Mouse (Mus musculus): ENCODE results near the gene Vmn1r70. TPM values are rescaled to one million over a fixed set of nuclear protein-coding genes. Genes with fewer than 3 reads are reported as not detected.

The Vmn1r70 gene
- polyA plus RNA-seq (2014; fragmentation: Illumina TruSeq; extraction: RNeasy Lipid Tissue Mini Kit (QIAGEN cat#74804); ENCODE audit: insufficient read depth, low read depth, low replicate concordance) = not detected

DNA sequence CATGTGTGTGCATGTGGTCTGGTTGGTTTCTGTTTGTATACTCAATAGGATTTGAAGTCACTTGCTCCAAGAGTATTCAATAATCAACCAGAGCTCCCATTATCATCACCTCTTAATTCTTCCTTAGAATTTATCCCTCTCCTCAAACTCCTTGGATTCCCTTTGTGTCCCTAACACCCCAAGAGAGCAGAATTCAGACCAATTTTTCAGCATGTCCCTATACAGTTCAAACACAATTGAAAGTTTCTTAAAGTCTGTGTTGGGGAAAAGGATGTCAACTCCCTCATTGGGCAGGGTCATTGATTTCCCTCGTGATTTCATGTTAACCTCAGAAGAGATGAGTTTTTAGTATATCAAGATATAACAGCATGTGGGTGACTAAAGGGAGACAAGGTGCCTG, at the start of gene Vmn1r70:
Vmn1r70 (plus strand) TSS at position 301 of the 400 bp plus-strand sequence.

DNA sequence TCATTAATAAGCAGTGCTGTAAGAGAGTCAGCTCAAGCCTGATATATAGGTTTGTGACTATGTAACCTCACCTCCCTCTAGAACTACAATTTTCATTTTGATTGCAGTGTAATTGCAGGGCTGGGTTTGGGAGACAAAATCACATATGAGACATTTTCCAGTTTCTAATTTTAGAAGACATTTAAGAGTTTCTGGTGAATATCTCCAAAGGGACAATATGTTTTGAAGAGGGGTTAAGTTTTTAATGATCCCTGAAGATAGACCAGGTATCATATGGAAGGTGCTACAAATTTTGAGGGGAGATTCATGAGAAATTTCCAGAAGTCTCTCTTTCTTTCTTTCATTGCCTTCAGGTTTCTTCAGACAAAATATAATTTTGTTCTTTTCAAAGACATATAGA, 17.8 kb upstream of the Vmn1r70 start, which contains the start of gene Vmn1r69:
Vmn1r69 (minus strand) TSS at position 101 of the 400 bp plus-strand sequence.

Other genes starting within 250 kb of the Vmn1r70 start
- not detected for gene Vmn1r67, start 188.2 kb upstream of the Vmn1r70 start, polyA plus RNA-seq (2014; fragmentation: Illumina TruSeq; extraction: RNeasy Lipid Tissue Mini Kit (QIAGEN cat#74804); ENCODE audit: insufficient read depth, low read depth, low replicate concordance)
- 0.71 TPM for gene Zik1, start 136.1 kb upstream of the Vmn1r70 start, polyA plus RNA-seq (2014; fragmentation: Illumina TruSeq; extraction: RNeasy Lipid Tissue Mini Kit (QIAGEN cat#74804); ENCODE audit: insufficient read depth, low read depth, low replicate concordance)
- gene Vmn1r68, start 73.0 kb upstream of the Vmn1r70 start, polyA plus RNA-seq (2014; fragmentation: Illumina TruSeq; extraction: RNeasy Lipid Tissue Mini Kit (QIAGEN cat#74804); ENCODE audit: insufficient read depth, low read depth, low replicate concordance) = not detected
- not detected for gene Vmn1r69, start 17.9 kb upstream of the Vmn1r70 start, polyA plus RNA-seq (2014; fragmentation: Illumina TruSeq; extraction: RNeasy Lipid Tissue Mini Kit (QIAGEN cat#74804); ENCODE audit: insufficient read depth, low read depth, low replicate concordance)
- not detected for gene Nlrp4b, start 56.3 kb downstream of the Vmn1r70 start, polyA plus RNA-seq (2014; fragmentation: Illumina TruSeq; extraction: RNeasy Lipid Tissue Mini Kit (QIAGEN cat#74804); ENCODE audit: insufficient read depth, low read depth, low replicate concordance)
- not detected for gene Vmn1r71, start 122.8 kb downstream of the Vmn1r70 start, polyA plus RNA-seq (2014; fragmentation: Illumina TruSeq; extraction: RNeasy Lipid Tissue Mini Kit (QIAGEN cat#74804); ENCODE audit: insufficient read depth, low read depth, low replicate concordance)